Mouse (Mus musculus): ENCODE data around the gene Hacd3.

DNA sequence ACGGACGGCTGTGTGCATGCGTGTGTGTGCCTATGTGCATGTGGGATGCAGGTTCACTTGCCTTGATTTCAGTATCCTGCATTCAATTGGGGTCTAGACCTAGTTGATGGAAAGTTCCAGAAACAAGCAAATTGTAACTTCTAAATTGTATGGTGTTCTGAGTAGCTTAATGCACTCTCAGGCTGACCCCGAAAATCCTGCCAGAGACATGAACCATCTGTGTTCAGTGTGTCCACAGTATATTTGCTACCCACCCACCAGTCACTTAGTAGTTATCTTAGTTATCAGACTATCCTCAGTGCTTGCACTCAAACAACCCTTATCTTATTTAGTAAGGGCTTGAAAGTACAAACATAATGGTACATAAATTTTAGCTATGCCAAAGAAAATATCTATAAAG, 79.8 kb downstream of the Hacd3 start:
- TF ChIP-seq SIN3A (IDR thresholded peaks at IDR 0.05; ENCODE audit: low read length) = no peak
- TF ChIP-seq POLR2A (IDR thresholded peaks at IDR 0.05; ENCODE audit: low read depth, low read length) = no peak
- no peak for TF ChIP-seq CTCF (conservative IDR thresholded peaks at IDR 0.05 in 1 of 2, IDR thresholded peaks at IDR 0.05 in 1 of 2; ENCODE audit: low read depth in 2 of 2, low read length in 2 of 2)
- no peak for TF ChIP-seq USF2 (conservative IDR thresholded peaks at IDR 0.05; ENCODE audit: low read depth, low read length)
- TF ChIP-seq RAD21 (IDR thresholded peaks at IDR 0.05; ENCODE audit: low read depth, low read length) = no peak
- no peak for TF ChIP-seq MYC (IDR thresholded peaks at IDR 0.05; ENCODE audit: low read depth, low read length)
- TF ChIP-seq NRF1 (IDR thresholded peaks at IDR 0.05; ENCODE audit: low read depth, low read length) = no peak
- TF ChIP-seq ZC3H11A (IDR thresholded peaks at IDR 0.05; ENCODE audit: low read depth, low read length) = no peak
